Mouse (Mus musculus): ENCODE results near the gene Vmn1r183. TPM values are rescaled to one million over a fixed set of nuclear protein-coding genes. Genes with fewer than 3 reads are reported as not detected.

The Vmn1r183 gene
- polyA plus RNA-seq, 1 experiment from 2014 or later, result not detected

DNA sequence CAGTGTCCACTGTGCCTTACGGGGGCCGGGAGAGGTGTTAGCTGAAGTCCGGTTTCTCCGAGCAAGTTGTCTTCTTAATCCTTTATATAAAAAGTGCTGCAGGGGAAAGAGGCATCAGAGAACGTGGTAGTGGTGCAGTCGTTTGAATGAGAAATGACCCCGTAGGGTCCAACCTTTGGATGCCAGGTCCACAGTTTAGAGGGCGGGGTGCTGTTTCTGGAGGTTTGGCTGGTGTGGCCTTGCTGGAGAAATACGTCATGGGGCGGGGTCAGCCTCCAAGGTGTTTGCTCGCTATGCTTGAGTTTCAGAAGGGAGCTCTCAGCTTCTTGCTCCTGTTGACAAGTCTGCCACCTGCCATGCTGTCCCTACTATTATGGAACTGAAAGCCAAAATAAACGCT is 59.9 kb downstream of the Vmn1r183 start:
- peak overlapping the region; percentile 83 for H3K4me2 ChIP-seq
- H3K27ac ChIP-seq (replicated peaks), result peak overlapping the region; percentile 69
- peaks cover 19% of the 10 kb centered on the region for H3K36me3 ChIP-seq
- H3K27me3 ChIP-seq, result no peaks in the 10 kb centered on the region
- WGBS, result 10% methylated on average over 12 of the region's 12 CpGs
- peak overlapping the region; percentile 73 for H3K4me3 ChIP-seq
- peak overlapping the region; percentile 89 for H3K9ac ChIP-seq
- H3K9me3 ChIP-seq, result peaks cover 21% of the 10 kb centered on the region
- 0 out of 2 replicates have a peak, but pooled peaks have one; percentile 3 for ATAC-seq (ENCODE audit: low read depth)
- peaks cover 9% of the 10 kb centered on the region for H3K4me1 ChIP-seq (replicated peaks)

Other genes starting within 250 kb of the Vmn1r183 start
- gene Vmn1r175, start 242.6 kb upstream of the Vmn1r183 start, polyA plus RNA-seq (2015; fragmentation: Nextera tagmentation; extraction: Ambion mirVana), result not detected in 2 replicates
- not detected in 2 replicates for gene Vmn1r176, start 215.9 kb upstream of the Vmn1r183 start, polyA plus RNA-seq (2015; fragmentation: Nextera tagmentation; extraction: Ambion mirVana)
- gene Vmn1r177, start 186.8 kb upstream of the Vmn1r183 start, polyA plus RNA-seq (2015; fragmentation: Nextera tagmentation; extraction: Ambion mirVana), result not detected in 2 replicates
- not detected in 2 replicates for gene Vmn1r178, start 161.2 kb upstream of the Vmn1r183 start, polyA plus RNA-seq (2015; fragmentation: Nextera tagmentation; extraction: Ambion mirVana)
- not detected in 2 replicates for gene Vmn1r179, start 126.3 kb upstream of the Vmn1r183 start, polyA plus RNA-seq (2015; fragmentation: Nextera tagmentation; extraction: Ambion mirVana)
- not detected in 2 replicates for gene Vmn1r180, start 102.6 kb upstream of the Vmn1r183 start, polyA plus RNA-seq (2015; fragmentation: Nextera tagmentation; extraction: Ambion mirVana)
- not detected in 2 replicates for gene Vmn1r181, start 78.6 kb upstream of the Vmn1r183 start, polyA plus RNA-seq (2015; fragmentation: Nextera tagmentation; extraction: Ambion mirVana)
- not detected in 2 replicates for gene V1rd19, start 51.6 kb upstream of the Vmn1r183 start, polyA plus RNA-seq (2015; fragmentation: Nextera tagmentation; extraction: Ambion mirVana)
- 29.9 and 34.7 TPM in 2 replicates for gene Zfp180, start 28.7 kb downstream of the Vmn1r183 start, polyA plus RNA-seq (2015; fragmentation: Nextera tagmentation; extraction: Ambion mirVana)
- 9.6 and 10.2 TPM in 2 replicates for gene Zfp112, start 59.1 kb downstream of the Vmn1r183 start, polyA plus RNA-seq (2015; fragmentation: Nextera tagmentation; extraction: Ambion mirVana)
- gene Zfp235, start 80.9 kb downstream of the Vmn1r183 start, polyA plus RNA-seq (2015; fragmentation: Nextera tagmentation; extraction: Ambion mirVana), result 18.4 and 21.4 TPM in 2 replicates
- gene Zfp114, start 121.8 kb downstream of the Vmn1r183 start, polyA plus RNA-seq (2015; fragmentation: Nextera tagmentation; extraction: Ambion mirVana), result 3.7 and 4.6 TPM in 2 replicates
- gene Zfp111, start 158.2 kb downstream of the Vmn1r183 start, polyA plus RNA-seq (2015; fragmentation: Nextera tagmentation; extraction: Ambion mirVana), result 4.9 and 6.0 TPM in 2 replicates
- gene Zfp109, start 184.3 kb downstream of the Vmn1r183 start, polyA plus RNA-seq (2015; fragmentation: Nextera tagmentation; extraction: Ambion mirVana), result 4.4 TPM in 2 replicates
- gene Zfp108, start 201.5 kb downstream of the Vmn1r183 start, polyA plus RNA-seq (2015; fragmentation: Nextera tagmentation; extraction: Ambion mirVana), result 4.9 and 5.5 TPM in 2 replicates
- 6.9 and 7.6 TPM in 2 replicates for gene Zfp93, start 217.2 kb downstream of the Vmn1r183 start, polyA plus RNA-seq (2015; fragmentation: Nextera tagmentation; extraction: Ambion mirVana)
- 39.8 and 49.2 TPM in 2 replicates for gene Zfp61, start 248.0 kb downstream of the Vmn1r183 start, polyA plus RNA-seq (2015; fragmentation: Nextera tagmentation; extraction: Ambion mirVana)